Mouse (Mus musculus): ENCODE measurements around the gene Mdm2.

DNA sequence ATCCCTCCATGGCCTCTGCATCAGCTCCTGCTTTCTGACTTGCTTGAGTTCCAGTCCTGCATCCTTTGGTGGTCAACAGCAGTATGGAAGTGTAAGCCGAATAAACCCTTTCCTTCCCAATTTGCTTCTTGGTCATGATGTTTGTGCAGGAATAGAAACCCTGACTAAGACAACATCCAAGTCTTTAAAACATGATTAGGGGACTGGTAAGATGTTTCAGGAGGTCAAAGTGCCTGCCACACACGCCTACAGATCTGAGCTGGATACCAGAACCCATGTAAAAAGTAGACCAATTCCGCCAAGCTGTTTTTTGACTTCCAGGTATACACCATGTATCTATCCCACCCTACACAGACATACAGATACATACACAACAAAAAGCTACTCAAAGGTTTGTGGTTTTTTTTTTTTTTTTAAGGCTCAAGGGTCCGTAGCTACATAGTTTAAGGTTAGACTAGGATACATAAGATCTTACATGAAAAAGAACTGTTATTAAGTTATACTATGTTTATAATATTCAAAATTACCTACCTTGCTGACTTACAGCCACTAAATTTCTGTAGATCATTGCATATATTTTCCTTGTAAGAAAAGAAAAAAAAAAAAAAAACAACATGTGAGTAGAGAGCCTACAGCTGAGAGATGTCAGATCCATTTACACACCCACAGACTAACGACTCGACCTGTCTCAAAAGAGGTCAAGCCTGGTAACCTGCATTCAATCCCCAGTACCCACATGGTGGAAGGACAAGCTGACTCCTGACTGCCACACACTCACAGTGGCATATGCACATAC, 9.3 kb downstream of the Mdm2 start:
- no peak for TF ChIP-seq EP300 (optimal IDR thresholded peaks at IDR 0.05)
- no peak for TF ChIP-seq CTCF (IDR thresholded peaks at IDR 0.05; ENCODE audit: low read depth)

All from stomach, postnatal 0 days (tissue).